Mouse (Mus musculus) ES-E14 (cell line): ENCODE data around the gene Rps6ka1. TPM values are rescaled to one million over a fixed set of nuclear protein-coding genes. Genes with fewer than 3 reads are reported as not detected.
A peak's percentile ranks its signal among the peaks of the same experiment; 100 is the strongest.

Experiments used
- DNase-seq: peaks from one replicate; pipeline ENCODE4 v3.0.0-alpha.2; 2013; ENCODE audit warnings: low read depth, low spot score
- H3K27ac ChIP-seq: 2 replicates; pipeline ENCODE4 v1.5.1; 2012; ENCODE audit warnings: low read depth, mild to moderate bottlenecking, low read length, moderate library complexity, mixed read lengths; ENCODE audit not compliant: poor library complexity, insufficient read depth, severe bottlenecking
- H3K36me3 ChIP-seq: 2 replicates; pipeline ENCODE4 v1.6.1; 2012; ENCODE audit warnings: mild to moderate bottlenecking, low read length, moderate library complexity, mixed read lengths; ENCODE audit not compliant: control insufficient read depth, poor library complexity, insufficient read depth, severe bottlenecking
- H3K4me1 ChIP-seq, 2 experiments: fragments of 150-350 bp in 1 of 2; sonication (generic) in 1 of 2; 2 replicates each; pipeline ENCODE4 v1.6.1; 2012; ENCODE audit warnings: low read length in 2 of 2, mild to moderate bottlenecking in 1 of 2, mixed read lengths in 1 of 2; ENCODE audit not compliant: control insufficient read depth in 2 of 2, insufficient read depth in 2 of 2, poor library complexity in 1 of 2
- H3K4me3 ChIP-seq, 2 experiments: fragments of 150-350 bp in 1 of 2; sonication (generic) in 1 of 2; 2 replicates each; pipeline ENCODE4 v1.5.1; 2012; ENCODE audit warnings: low read length in 2 of 2, low read depth in 1 of 2, mild to moderate bottlenecking in 1 of 2, mixed read lengths in 1 of 2; ENCODE audit not compliant: insufficient read depth in 1 of 2, poor library complexity in 1 of 2, severe bottlenecking in 1 of 2
- H3K9ac ChIP-seq: 2 replicates; pipeline ENCODE4 v1.6.1; 2012; ENCODE audit warnings: low read depth, mild to moderate bottlenecking, low read length, mixed read lengths; ENCODE audit not compliant: poor library complexity, insufficient read depth, severe bottlenecking
- H3K9me3 ChIP-seq: fragments of 150-350 bp; sonication (generic); 2 replicates; pipeline ENCODE4 v1.6.1; 2012; ENCODE audit warnings: low read depth, mild to moderate bottlenecking, low read length; ENCODE audit not compliant: control insufficient read depth, insufficient read depth
- CHD2 ChIP-seq: IDR thresholded peaks from 2 replicates; pipeline ENCODE4 v1.6.1; 2014; ENCODE audit warnings: mild to moderate bottlenecking, low read depth, low read length, inconsistent platforms
- HCFC1 ChIP-seq: IDR thresholded peaks from 2 replicates; pipeline ENCODE4 v1.6.1; 2012; ENCODE audit warnings: low read length, inconsistent platforms, borderline replicate concordance; ENCODE audit not compliant: insufficient read depth
- MAFK ChIP-seq: IDR thresholded peaks from 2 replicates; pipeline ENCODE4 v1.6.1; 2014; ENCODE audit warnings: mild to moderate bottlenecking, low read depth, low read length, inconsistent platforms; ENCODE audit not compliant: insufficient read depth
- ZC3H11A ChIP-seq: IDR thresholded peaks from 2 replicates; pipeline ENCODE4 v1.6.1; 2012; ENCODE audit warnings: low read depth, mild to moderate bottlenecking, inconsistent platforms, low read length, borderline replicate concordance
- ZNF384 ChIP-seq: IDR thresholded peaks from 2 replicates; pipeline ENCODE4 v1.6.1; 2012; ENCODE audit warnings: low read depth, low read length, inconsistent platforms
- in situ Hi-C, 2 experiments: fragments of 600-800 bp; cut with MboI; formaldehyde crosslinking; loops; one replicate each; pipeline ENCODE4 v1.15.1; 2025; ENCODE audit warnings: low sequenced_read_pairs in 2 of 2, inconsistent platforms in 1 of 2; ENCODE audit not compliant: unreplicated experiment in 2 of 2
- total RNA-seq: library from RNA; depleted of rRNA; stranded (reverse); fragments of 300-350 nt; gene quantifications from 2 replicates; pipeline ENCODE4 v1.2.3, GENCODE M21; 2012

Rps6ka1 gene
- total RNA-seq, 1 experiment: 87.1 TPM

DNA sequence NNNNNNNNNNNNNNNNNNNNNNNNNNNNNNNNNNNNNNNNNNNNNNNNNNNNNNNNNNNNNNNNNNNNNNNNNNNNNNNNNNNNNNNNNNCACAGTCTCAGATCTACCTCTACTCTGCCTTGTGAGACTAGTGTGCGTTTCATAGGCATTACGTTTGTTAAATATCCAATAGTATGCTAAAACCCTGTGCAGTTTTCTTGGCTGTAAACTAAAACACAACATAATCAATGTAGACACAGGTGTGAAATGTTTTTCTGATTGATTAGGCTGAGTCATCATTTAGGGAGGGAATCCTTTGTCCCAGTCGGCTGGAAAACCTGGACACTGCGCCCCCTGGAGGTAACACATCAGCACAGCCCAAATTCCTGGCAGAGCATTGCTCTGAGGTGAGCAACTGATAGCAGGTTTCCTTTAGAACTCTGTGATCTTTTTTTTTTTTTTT, 48.2 kb downstream of the Rps6ka1 start:
- Histone ChIP-seq H3K9ac (no peak overlapping the region; the same call in 1 of the 2 replicates), H3K4me1 (peaks cover 0 to 8% of the 10 kb centered on the region in 2 experiments; a peak in 2 of 4 replicates), H3K9me3 (no peaks in the 10 kb centered on the region), H3K36me3 (no peaks in the 10 kb centered on the region), H3K4me3 (no peak overlapping the region), H3K27ac (peak overlapping the region; percentile 40)
- TF ChIP-seq MAFK (peak; percentile 99), ZNF384 (peak; percentile 86), CHD2 (no peak), HCFC1 (0 out of 2 replicates have a peak, but pooled peaks have one; percentile 18), ZC3H11A (no peak)
- peak; percentile 83 for DNase-seq
- in situ Hi-C loops: loop anchor here in 1 of 2 experiments (25.0 kb wide), 1 partner anchor 252 kb away; the partner anchor contains the start of gene Gpn2

DNA sequence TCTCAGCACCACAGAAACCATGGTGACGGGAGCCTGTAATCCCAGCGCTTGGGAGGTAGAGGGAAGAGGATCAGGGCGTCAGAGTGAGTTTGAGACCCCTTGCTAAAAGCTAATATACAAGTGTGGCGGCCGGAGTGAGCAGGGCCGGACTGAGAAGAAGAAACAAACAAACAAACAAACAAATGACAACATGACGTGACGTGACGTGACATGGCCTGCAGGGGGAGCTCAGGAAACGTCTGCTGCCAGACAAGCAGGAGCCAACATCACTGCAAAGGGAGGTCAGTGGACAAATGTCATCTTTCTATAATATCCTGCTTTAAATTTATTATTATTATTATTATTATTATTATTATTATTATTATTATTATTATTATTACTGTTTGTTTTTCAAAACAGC, 51.0 kb downstream of the Rps6ka1 start:
- in situ Hi-C loops: loop anchor here in 1 of 2 experiments (25.0 kb wide), 1 partner anchor 249 kb away; the partner anchor contains the start of gene Gpn2
- Histone ChIP-seq H3K4me3 (no peak overlapping the region), H3K9ac (no peak overlapping the region), H3K36me3 (no peaks in the 10 kb centered on the region), H3K9me3 (no peaks in the 10 kb centered on the region), H3K27ac (no peak overlapping the region), H3K4me1 (peaks cover 0 to 3% of the 10 kb centered on the region in 2 experiments; a peak in 1 of 4 replicates)
- no peak for DNase-seq
- TF ChIP-seq ZC3H11A (no peak), CHD2 (no peak), ZNF384 (no peak), HCFC1 (no peak), MAFK (no peak)

DNA sequence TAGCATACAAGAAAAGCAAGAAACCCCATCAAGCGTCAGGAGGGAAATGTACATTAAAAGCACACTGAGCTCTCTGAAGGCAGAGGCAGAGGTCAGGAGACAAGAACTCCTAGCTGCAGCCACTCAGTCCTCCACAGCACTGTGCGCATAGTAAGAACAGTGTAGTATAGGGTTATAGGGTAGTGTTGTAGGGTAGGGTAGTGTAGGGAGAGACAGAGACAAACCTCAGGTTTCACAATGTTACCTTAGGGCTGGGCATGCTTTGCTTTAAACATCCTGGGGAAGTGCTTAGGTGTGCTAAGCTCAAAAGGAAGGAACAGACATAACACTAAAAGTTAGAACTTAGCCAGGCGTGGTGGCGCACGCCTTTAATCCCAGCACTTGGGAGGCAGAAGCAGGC, 52.4 kb downstream of the Rps6ka1 start:
- Histone ChIP-seq H3K36me3 (no peaks in the 10 kb centered on the region), H3K9ac (no peak overlapping the region), H3K9me3 (no peaks in the 10 kb centered on the region), H3K27ac (no peak overlapping the region), H3K4me3 (no peak overlapping the region), H3K4me1 (peaks cover 0 to 3% of the 10 kb centered on the region in 2 experiments; a peak in 1 of 4 replicates)
- no peak for DNase-seq
- in situ Hi-C loops: loop anchor here in 1 of 2 experiments (25.0 kb wide), 1 partner anchor 248 kb away; the partner anchor contains the start of gene Gpn2
- no peak for TF ChIP-seq MAFK
- TF ChIP-seq ZNF384: no peak
- TF ChIP-seq CHD2: no peak
- TF ChIP-seq HCFC1: no peak
- TF ChIP-seq ZC3H11A: no peak

DNA sequence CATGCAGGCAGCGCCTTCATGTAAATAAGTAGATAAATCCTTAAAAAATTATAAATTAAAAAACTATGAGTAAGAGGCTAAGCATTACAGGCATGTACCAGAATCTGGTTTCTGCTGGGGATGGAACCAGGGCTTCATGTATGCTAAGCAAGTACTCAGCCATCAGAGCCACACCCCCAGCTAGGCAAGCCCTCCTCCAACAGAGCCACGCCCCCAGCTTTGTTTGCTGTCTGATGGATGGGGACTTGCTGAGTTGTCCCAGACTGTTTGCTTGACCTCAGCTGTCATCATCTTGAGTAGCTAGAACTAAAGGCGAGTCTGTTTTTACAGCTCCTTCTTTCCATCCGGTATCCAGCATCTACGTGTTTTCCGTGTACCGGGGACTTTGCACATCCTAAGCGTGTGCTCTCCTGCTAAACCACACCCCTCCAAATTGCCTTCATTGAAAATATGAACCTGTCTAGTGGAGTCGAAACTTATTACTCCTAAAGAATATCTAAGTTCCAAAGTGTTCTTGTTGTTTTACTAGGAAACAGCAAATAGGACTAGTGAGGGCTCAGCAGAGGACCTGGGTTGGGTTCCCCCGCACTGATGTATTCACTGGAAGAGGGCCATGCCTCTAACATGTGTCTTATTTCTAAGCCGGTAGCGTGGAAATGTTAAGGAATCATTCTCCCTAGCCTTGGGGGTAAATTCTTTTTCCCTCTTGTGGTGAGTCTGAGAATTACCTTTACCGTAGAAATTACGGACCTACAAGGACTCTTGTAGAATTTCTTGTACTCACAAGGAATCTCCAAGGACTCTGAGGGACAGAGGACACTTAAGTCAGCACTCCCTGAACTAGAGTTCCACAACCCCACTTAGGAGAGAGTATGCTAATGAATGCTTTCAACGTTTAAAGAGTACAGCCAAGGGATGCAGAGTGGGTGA, 54.4 kb downstream of the Rps6ka1 start:
- Histone ChIP-seq H3K4me1 (peaks cover 3 to 4% of the 10 kb centered on the region in 2 experiments; a peak in 1 of 4 replicates), H3K9ac (no peak overlapping the region), H3K27ac (no peak overlapping the region), H3K9me3 (no peaks in the 10 kb centered on the region), H3K36me3 (no peaks in the 10 kb centered on the region), H3K4me3 (no peak overlapping the region)
- TF ChIP-seq CHD2: no peak
- 0 out of 2 replicates have a peak, but pooled peaks have one; percentile 26 for TF ChIP-seq ZC3H11A
- TF ChIP-seq MAFK: no peak
- TF ChIP-seq ZNF384: no peak
- TF ChIP-seq HCFC1: no peak
- in situ Hi-C loops: loop anchor here in 1 of 2 experiments (25.0 kb wide), 1 partner anchor 246 kb away; the partner anchor contains the start of gene Gpn2
- DNase-seq: peak; percentile 84
